Mouse (Mus musculus): Measurements from ENCODE around the gene Dnm3. TPM values are rescaled to one million over a fixed set of nuclear protein-coding genes. Genes with fewer than 3 reads are reported as not detected.

The Dnm3 gene
- polyA plus RNA-seq, 1 experiment: 1.6 TPM

- Histone ChIP-seq H3K27me3 (ENCODE audit: control insufficient read depth, insufficient read depth, insufficient read length) (no peaks in the 10 kb centered on the region), H3K79me2 (ENCODE audit: control insufficient read depth, insufficient read depth) (no peaks in the 10 kb centered on the region), H3ac (ENCODE audit: control insufficient read depth, insufficient read length, low read depth) (no peak overlapping the region), H3K4me3 (ENCODE audit: insufficient read depth, poor library complexity, severe bottlenecking) (no peak overlapping the region), H3K79me3 (ENCODE audit: low read depth) (no peaks in the 10 kb centered on the region), H3K36me3 (ENCODE audit: control insufficient read depth, insufficient read depth) (no peaks in the 10 kb centered on the region)
- no peak for TF ChIP-seq CTCF (IDR thresholded peaks at IDR 0.05; ENCODE audit: control insufficient read depth, insufficient read depth, insufficient read length)
- TF ChIP-seq MAX (IDR thresholded peaks at IDR 0.05): peak; percentile 50
Observed at GRCm38 (mm10) chr1:162039808-162040207, 438.0 kb downstream of the Dnm3 start.

GRCm38 (mm10) chr1:162039011-162039595 is 438.7 kb downstream of the Dnm3 start:
- TF ChIP-seq USF1 (IDR thresholded peaks at IDR 0.05; ENCODE audit: low read depth): no peak
- TF ChIP-seq MAX (IDR thresholded peaks at IDR 0.05): no peak
- TF ChIP-seq MYOG (IDR thresholded peaks at IDR 0.05; ENCODE audit: control insufficient read depth, extremely low read depth, insufficient read length): no peak
- no peak for TF ChIP-seq CTCF (IDR thresholded peaks at IDR 0.05; ENCODE audit: control insufficient read depth, insufficient read depth, insufficient read length)
- no peak for TF ChIP-seq MYOD1 (IDR thresholded peaks at IDR 0.05; ENCODE audit: control insufficient read depth, insufficient read length, low read depth)
- TF ChIP-seq CEBPB (IDR thresholded peaks at IDR 0.05; ENCODE audit: low read depth): no peak
- TF ChIP-seq FOSL1 (IDR thresholded peaks at IDR 0.05; ENCODE audit: insufficient read depth, low read length, poor library complexity, severe bottlenecking): no peak
- H3K27me3 ChIP-seq (ENCODE audit: control insufficient read depth, insufficient read depth, insufficient read length): no peaks in the 10 kb centered on the region

GRCm38 (mm10) chr1:162038431-162038830 is 439.4 kb downstream of the Dnm3 start:
- Histone ChIP-seq H3K27me3 (ENCODE audit: control insufficient read depth, insufficient read depth, insufficient read length) (no peaks in the 10 kb centered on the region), H3K79me3 (ENCODE audit: low read depth) (no peaks in the 10 kb centered on the region), H3K79me2 (ENCODE audit: control insufficient read depth, insufficient read depth) (no peaks in the 10 kb centered on the region), H3ac (ENCODE audit: control insufficient read depth, insufficient read length, low read depth) (no peak overlapping the region), H3K36me3 (ENCODE audit: control insufficient read depth, insufficient read depth) (no peaks in the 10 kb centered on the region), H3K4me3 (ENCODE audit: insufficient read depth, poor library complexity, severe bottlenecking) (no peak overlapping the region)
- no peak for TF ChIP-seq CTCF (IDR thresholded peaks at IDR 0.05; ENCODE audit: control insufficient read depth, insufficient read depth, insufficient read length)
- TF ChIP-seq FOSL1 (IDR thresholded peaks at IDR 0.05; ENCODE audit: insufficient read depth, low read length, poor library complexity, severe bottlenecking): no peak
- no peak for TF ChIP-seq CEBPB (IDR thresholded peaks at IDR 0.05; ENCODE audit: low read depth)
- TF ChIP-seq USF1 (IDR thresholded peaks at IDR 0.05; ENCODE audit: low read depth): no peak
- no peak for TF ChIP-seq MAX (IDR thresholded peaks at IDR 0.05)
- no peak for TF ChIP-seq MYOD1 (IDR thresholded peaks at IDR 0.05; ENCODE audit: control insufficient read depth, insufficient read length, low read depth)
- TF ChIP-seq MYOG (IDR thresholded peaks at IDR 0.05; ENCODE audit: control insufficient read depth, extremely low read depth, insufficient read length): no peak

More at GRCm38 (mm10) chr1:162039011-162039595, 438.7 kb downstream of the Dnm3 start:
- H3K36me3 ChIP-seq (ENCODE audit: control insufficient read depth, insufficient read depth): no peaks in the 10 kb centered on the region
- no peak overlapping the region for H3ac ChIP-seq (ENCODE audit: control insufficient read depth, insufficient read length, low read depth)
- no peaks in the 10 kb centered on the region for H3K79me3 ChIP-seq (ENCODE audit: low read depth)
- H3K4me3 ChIP-seq (ENCODE audit: insufficient read depth, poor library complexity, severe bottlenecking): no peak overlapping the region
- no peaks in the 10 kb centered on the region for H3K79me2 ChIP-seq (ENCODE audit: control insufficient read depth, insufficient read depth)

- H3K79me2 ChIP-seq (ENCODE audit: control insufficient read depth, insufficient read depth): no peaks in the 10 kb centered on the region
- no peaks in the 10 kb centered on the region for H3K36me3 ChIP-seq (ENCODE audit: control insufficient read depth, insufficient read depth)
- no peak overlapping the region for H3K4me3 ChIP-seq (ENCODE audit: insufficient read depth, poor library complexity, severe bottlenecking)
- no peaks in the 10 kb centered on the region for H3K79me3 ChIP-seq (ENCODE audit: low read depth)
- H3K27me3 ChIP-seq (ENCODE audit: control insufficient read depth, insufficient read depth, insufficient read length): no peaks in the 10 kb centered on the region
- no peak overlapping the region for H3ac ChIP-seq (ENCODE audit: control insufficient read depth, insufficient read length, low read depth)
- TF ChIP-seq CTCF (IDR thresholded peaks at IDR 0.05; ENCODE audit: control insufficient read depth, insufficient read depth, insufficient read length): no peak
- no peak for TF ChIP-seq MYOG (IDR thresholded peaks at IDR 0.05; ENCODE audit: control insufficient read depth, extremely low read depth, insufficient read length)
- no peak for TF ChIP-seq MAX (IDR thresholded peaks at IDR 0.05)
- TF ChIP-seq CEBPB (IDR thresholded peaks at IDR 0.05; ENCODE audit: low read depth): no peak
- TF ChIP-seq USF1 (IDR thresholded peaks at IDR 0.05; ENCODE audit: low read depth): no peak
- no peak for TF ChIP-seq MYOD1 (IDR thresholded peaks at IDR 0.05; ENCODE audit: control insufficient read depth, insufficient read length, low read depth)
- TF ChIP-seq FOSL1 (IDR thresholded peaks at IDR 0.05; ENCODE audit: insufficient read depth, low read length, poor library complexity, severe bottlenecking): no peak
Observed at GRCm38 (mm10) chr1:162037968-162038421, 439.8 kb downstream of the Dnm3 start.

- Histone ChIP-seq H3K79me2 (ENCODE audit: control insufficient read depth, insufficient read depth) (no peaks in the 10 kb centered on the region), H3K4me3 (ENCODE audit: insufficient read depth, poor library complexity, severe bottlenecking) (no peak overlapping the region), H3ac (ENCODE audit: control insufficient read depth, insufficient read length, low read depth) (no peak overlapping the region), H3K27me3 (ENCODE audit: control insufficient read depth, insufficient read depth, insufficient read length) (no peaks in the 10 kb centered on the region), H3K36me3 (ENCODE audit: control insufficient read depth, insufficient read depth) (no peaks in the 10 kb centered on the region), H3K79me3 (ENCODE audit: low read depth) (no peaks in the 10 kb centered on the region)
- TF ChIP-seq USF1 (IDR thresholded peaks at IDR 0.05; ENCODE audit: low read depth): no peak
- TF ChIP-seq MAX (IDR thresholded peaks at IDR 0.05): no peak
- TF ChIP-seq MYOD1 (IDR thresholded peaks at IDR 0.05; ENCODE audit: control insufficient read depth, insufficient read length, low read depth): no peak
- no peak for TF ChIP-seq CEBPB (IDR thresholded peaks at IDR 0.05; ENCODE audit: low read depth)
- no peak for TF ChIP-seq CTCF (IDR thresholded peaks at IDR 0.05; ENCODE audit: control insufficient read depth, insufficient read depth, insufficient read length)
- TF ChIP-seq MYOG (IDR thresholded peaks at IDR 0.05; ENCODE audit: control insufficient read depth, extremely low read depth, insufficient read length): no peak
- TF ChIP-seq FOSL1 (IDR thresholded peaks at IDR 0.05; ENCODE audit: insufficient read depth, low read length, poor library complexity, severe bottlenecking): no peak
Observed at GRCm38 (mm10) chr1:162037185-162037765, 440.6 kb downstream of the Dnm3 start.

Measured in C2C12 (cell line).